Mouse (Mus musculus): ENCODE measurements around the gene Olfr221. TPM values are rescaled to one million over a fixed set of nuclear protein-coding genes. Genes with fewer than 3 reads are reported as not detected.
A peak's percentile ranks its signal among the peaks of the same experiment; 100 is the strongest.

Olfr221 gene
- polyA plus RNA-seq, 1 experiment = not detected

DNA sequence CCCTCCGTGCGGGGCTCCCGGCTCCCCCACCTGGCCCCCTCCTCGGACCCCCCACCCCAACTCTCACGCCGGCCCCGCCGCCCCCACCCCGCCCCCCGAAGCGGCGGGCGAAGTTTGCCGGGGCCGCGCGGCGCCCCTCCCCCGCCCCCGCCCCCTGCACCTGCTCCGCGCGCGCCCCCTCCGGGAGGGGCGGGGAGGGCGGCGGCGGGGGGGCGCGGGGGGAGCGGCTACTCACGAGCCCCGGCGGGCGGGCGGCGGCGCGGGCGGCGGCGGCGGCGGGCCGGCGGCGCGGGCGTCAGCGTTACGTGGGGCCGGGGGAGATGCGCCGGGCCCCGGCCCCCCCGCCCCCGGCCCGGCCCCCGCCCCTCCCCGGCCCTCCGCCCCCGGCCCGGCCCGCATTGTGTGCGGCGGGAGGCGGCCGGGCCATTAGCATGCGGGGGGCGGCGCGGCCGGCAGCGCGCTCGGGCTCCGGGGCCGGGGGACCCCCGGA lies 27.9 kb downstream of the Olfr221 start:
- H3K4me3 ChIP-seq (replicated peaks; ENCODE audit: extremely low read depth, low read depth, low read length) = peak overlapping the region; percentile 88
- no peak for DNase-seq
- WGBS = 5% methylated on average over 29 of the region's 80 CpGs
- H3K4me1 ChIP-seq (ENCODE audit: control insufficient read depth, insufficient read depth, low read length) = peaks cover 11% of the 10 kb centered on the region
- TF ChIP-seq CTCF (IDR thresholded peaks at IDR 0.05; ENCODE audit: insufficient read depth, low read length) (no peak), POLR2A (IDR thresholded peaks at IDR 0.05; ENCODE audit: borderline replicate concordance, extremely low read depth, low read depth, low read length) (no peak)

DNA sequence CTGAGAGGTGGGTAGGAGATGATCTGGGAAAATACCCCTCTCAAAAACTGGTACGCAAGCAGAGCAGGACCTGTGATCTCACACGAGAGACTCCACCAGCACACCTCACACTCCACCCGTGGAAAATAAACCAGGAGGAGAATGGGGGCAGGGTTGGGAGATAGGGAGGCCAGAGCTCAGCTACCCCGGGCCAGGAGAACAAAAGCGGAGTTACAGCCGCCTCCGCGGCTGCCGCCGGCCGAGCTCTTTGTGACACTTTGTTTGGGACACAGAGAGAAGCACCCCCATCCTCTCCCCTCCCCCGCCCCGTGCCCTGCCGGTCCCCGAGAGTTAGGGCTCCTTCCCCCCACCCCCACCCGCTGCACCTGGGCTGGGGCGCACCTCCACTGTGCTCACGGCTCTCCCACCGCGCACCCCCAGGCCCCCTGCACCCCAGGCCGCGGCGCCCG lies 28.5 kb downstream of the Olfr221 start:
- peak overlapping the region; percentile 55 for H3K4me3 ChIP-seq (replicated peaks; ENCODE audit: extremely low read depth, low read depth, low read length)
- peak; percentile 48 for DNase-seq
- no peak for TF ChIP-seq POLR2A (IDR thresholded peaks at IDR 0.05; ENCODE audit: borderline replicate concordance, extremely low read depth, low read depth, low read length)
- TF ChIP-seq CTCF (IDR thresholded peaks at IDR 0.05; ENCODE audit: insufficient read depth, low read length) = no peak
- H3K4me1 ChIP-seq (ENCODE audit: control insufficient read depth, insufficient read depth, low read length) = peaks cover 13% of the 10 kb centered on the region
- WGBS = 5% methylated on average over 21 of the region's 24 CpGs

DNA sequence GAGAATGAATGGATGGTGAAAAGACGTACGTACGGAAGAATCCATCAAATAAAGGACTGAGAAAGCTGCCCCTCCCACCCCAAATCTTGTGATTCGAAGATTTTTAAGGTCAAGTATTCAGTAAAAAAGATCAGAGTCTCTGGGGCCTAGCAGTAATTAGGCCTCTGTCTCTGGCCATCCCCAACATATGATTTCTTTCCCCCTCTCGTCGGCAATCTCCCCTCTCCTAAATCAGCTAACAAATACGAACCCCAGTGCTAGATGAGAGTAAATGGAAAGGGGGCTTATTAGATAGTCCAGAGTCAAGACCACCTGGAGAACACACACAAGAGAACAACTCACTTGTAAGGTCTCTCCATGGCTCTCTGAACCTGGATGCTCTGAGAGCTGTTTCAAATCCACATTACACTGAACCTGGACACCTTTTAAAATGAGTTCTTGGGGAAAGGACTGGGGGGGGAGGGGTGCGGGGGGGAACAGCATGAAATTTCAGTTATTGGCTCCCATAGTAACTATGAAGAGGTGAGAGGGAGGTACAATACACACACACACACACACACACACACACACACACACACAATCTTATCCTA lies 29.1 kb downstream of the Olfr221 start:
- WGBS = 72% methylated on average over 8 of the region's 8 CpGs
- no peak for DNase-seq
- TF ChIP-seq CTCF (IDR thresholded peaks at IDR 0.05; ENCODE audit: insufficient read depth, low read length) = no peak
- no peak for TF ChIP-seq POLR2A (IDR thresholded peaks at IDR 0.05; ENCODE audit: borderline replicate concordance, extremely low read depth, low read depth, low read length)
- H3K4me3 ChIP-seq (replicated peaks; ENCODE audit: extremely low read depth, low read depth, low read length) = no peak overlapping the region
- peaks cover 15% of the 10 kb centered on the region for H3K4me1 ChIP-seq (ENCODE audit: control insufficient read depth, insufficient read depth, low read length)

DNA sequence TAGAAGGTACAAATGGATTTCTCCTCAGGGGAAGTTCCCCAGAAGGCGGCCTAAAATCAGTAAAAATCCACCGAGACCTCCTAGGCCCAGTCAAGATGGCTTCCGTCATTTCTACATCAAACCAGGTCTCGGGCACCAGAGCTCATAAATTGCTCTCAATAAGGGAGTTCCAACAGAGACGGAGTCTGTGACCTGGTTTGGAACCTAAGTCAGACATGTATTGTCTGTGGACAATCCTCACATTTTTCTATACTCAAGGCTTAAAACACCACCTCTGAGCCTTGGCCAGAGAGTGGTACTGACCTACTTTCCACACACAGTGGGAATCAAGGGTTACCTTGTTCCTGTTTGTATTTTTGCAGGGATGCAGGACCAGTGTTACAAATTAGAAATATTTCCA lies 29.7 kb downstream of the Olfr221 start:
- TF ChIP-seq CTCF (IDR thresholded peaks at IDR 0.05; ENCODE audit: insufficient read depth, low read length) = no peak
- no peak for TF ChIP-seq POLR2A (IDR thresholded peaks at IDR 0.05; ENCODE audit: borderline replicate concordance, extremely low read depth, low read depth, low read length)
- WGBS = 79% methylated on average over 5 of the region's 5 CpGs
- peaks cover 15% of the 10 kb centered on the region for H3K4me1 ChIP-seq (ENCODE audit: control insufficient read depth, insufficient read depth, low read length)
- H3K4me3 ChIP-seq (replicated peaks; ENCODE audit: extremely low read depth, low read depth, low read length) = no peak overlapping the region
- DNase-seq = no peak

GRCm38 (mm10) chr14:52012085-52012484 lies 30.2 kb downstream of the Olfr221 start:
- WGBS = 45% methylated on average over 4 of the region's 4 CpGs
- H3K4me1 ChIP-seq (ENCODE audit: control insufficient read depth, insufficient read depth, low read length) = peaks cover 15% of the 10 kb centered on the region
- H3K4me3 ChIP-seq (replicated peaks; ENCODE audit: extremely low read depth, low read depth, low read length) = no peak overlapping the region
- TF ChIP-seq CTCF (IDR thresholded peaks at IDR 0.05; ENCODE audit: insufficient read depth, low read length) (no peak), POLR2A (IDR thresholded peaks at IDR 0.05; ENCODE audit: borderline replicate concordance, extremely low read depth, low read depth, low read length) (no peak)
- no peak for DNase-seq

DNA sequence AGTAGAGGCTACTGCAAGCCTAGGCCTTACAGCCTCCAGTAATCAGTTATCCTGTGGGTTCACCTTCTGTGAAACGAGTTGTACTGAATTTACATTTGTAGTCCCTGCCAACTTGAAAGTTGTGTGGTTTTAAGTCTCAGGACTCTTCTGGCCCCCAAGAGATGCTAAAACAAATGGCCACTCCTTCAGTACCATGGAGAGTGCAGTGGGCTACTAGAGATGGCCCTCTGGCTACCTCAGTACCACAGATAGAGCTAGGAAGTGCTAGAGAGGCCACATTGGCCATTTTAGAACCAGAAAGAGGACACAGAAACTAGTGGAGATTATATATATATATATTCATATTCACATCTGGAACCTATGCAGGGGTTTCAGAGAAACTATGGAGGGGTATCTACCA lies 30.6 kb downstream of the Olfr221 start:
- TF ChIP-seq CTCF (IDR thresholded peaks at IDR 0.05; ENCODE audit: insufficient read depth, low read length) (no peak), POLR2A (IDR thresholded peaks at IDR 0.05; ENCODE audit: borderline replicate concordance, extremely low read depth, low read depth, low read length) (no peak)
- H3K4me3 ChIP-seq (replicated peaks; ENCODE audit: extremely low read depth, low read depth, low read length) = no peak overlapping the region
- no peak for DNase-seq
- 77% methylated on average over 1 of the region's 1 CpGs for WGBS
- H3K4me1 ChIP-seq (ENCODE audit: control insufficient read depth, insufficient read depth, low read length) = peaks cover 15% of the 10 kb centered on the region

GRCm38 (mm10) chr14:52010446-52011111 lies 31.7 kb downstream of the Olfr221 start:
- DNase-seq = no peak
- no peak for TF ChIP-seq CTCF (IDR thresholded peaks at IDR 0.05; ENCODE audit: insufficient read depth, low read length)
- no peak for TF ChIP-seq POLR2A (IDR thresholded peaks at IDR 0.05; ENCODE audit: borderline replicate concordance, extremely low read depth, low read depth, low read length)
- Histone ChIP-seq H3K4me3 (replicated peaks; ENCODE audit: extremely low read depth, low read depth, low read length) (no peak overlapping the region), H3K4me1 (ENCODE audit: control insufficient read depth, insufficient read depth, low read length) (peaks cover 10% of the 10 kb centered on the region)
- 22% methylated on average over 9 of the region's 9 CpGs for WGBS

GRCm38 (mm10) chr14:52009841-52010240 lies 32.4 kb downstream of the Olfr221 start:
- Histone ChIP-seq H3K4me1 (ENCODE audit: control insufficient read depth, insufficient read depth, low read length) (peaks cover 7% of the 10 kb centered on the region), H3K4me3 (replicated peaks; ENCODE audit: extremely low read depth, low read depth, low read length) (no peak overlapping the region)
- 84% methylated on average over 6 of the region's 6 CpGs for WGBS
- TF ChIP-seq CTCF (IDR thresholded peaks at IDR 0.05; ENCODE audit: insufficient read depth, low read length) (no peak), POLR2A (IDR thresholded peaks at IDR 0.05; ENCODE audit: borderline replicate concordance, extremely low read depth, low read depth, low read length) (no peak)
- no peak for DNase-seq

- DNase-seq = no peak
- no peak overlapping the region for H3K4me3 ChIP-seq (replicated peaks; ENCODE audit: extremely low read depth, low read depth, low read length)
- WGBS = 77% methylated on average over 26 of the region's 26 CpGs
- H3K4me1 ChIP-seq (ENCODE audit: control insufficient read depth, insufficient read depth, low read length) = peaks cover 7% of the 10 kb centered on the region
- TF ChIP-seq CTCF (IDR thresholded peaks at IDR 0.05; ENCODE audit: insufficient read depth, low read length) = no peak
- TF ChIP-seq POLR2A (IDR thresholded peaks at IDR 0.05; ENCODE audit: borderline replicate concordance, extremely low read depth, low read depth, low read length) = no peak
Measured at GRCm38 (mm10) chr14:52009361-52009760, 32.9 kb downstream of the Olfr221 start.

All from lung, adult 2 months (tissue).